ENCODE assay signal across 8 mouse cellular contexts in genomic region chr19:21651664-21652063, GRCm38 (mm10). TPM values are rescaled to one million over a fixed set of nuclear protein-coding genes. Genes with fewer than 3 reads are reported as not detected.
DNase-seq lines count a peak whose midpoint lies in the region; ATAC-seq lines count a peak whose summit lies in the region.

No protein-coding gene starts in this region.

- H3K9me3 ChIP-seq in erythroblast, embryonic 14.5 days (ENCODE audit: control insufficient read depth, low read length), result no peaks in the 10 kb centered on the region
- no peaks in the 10 kb centered on the region for H3K9me3 ChIP-seq in neural tube, embryonic 11.5 days (ENCODE audit: control insufficient read depth, low read length)
- H3K9me3 ChIP-seq in limb, embryonic 13.5 days, result no peaks in the 10 kb centered on the region
- no peaks in the 10 kb centered on the region for H3K9me3 ChIP-seq in stomach, embryonic 14.5 days (ENCODE audit: control insufficient read depth, low read depth, low read length)

- peaks cover 16% of the 10 kb centered on the region for H3K27me3 ChIP-seq in erythroblast, embryonic 14.5 days (ENCODE audit: control insufficient read depth)
- no peaks in the 10 kb centered on the region for H3K27me3 ChIP-seq in neural tube, embryonic 11.5 days (ENCODE audit: control insufficient read depth, insufficient read depth, low read length)
- no peaks in the 10 kb centered on the region for H3K27me3 ChIP-seq in limb, embryonic 13.5 days
- no peaks in the 10 kb centered on the region for H3K27me3 ChIP-seq in stomach, embryonic 14.5 days (ENCODE audit: control insufficient read depth, insufficient read depth, low read length)

- peak overlapping the region; percentile 84 for H3K4me3 ChIP-seq in erythroblast, embryonic 14.5 days (replicated peaks)
- H3K4me3 ChIP-seq in neural tube, embryonic 11.5 days (ENCODE audit: low read depth, low read length), result peak overlapping the region; percentile 92
- peak overlapping the region; percentile 90 for H3K4me3 ChIP-seq in limb, embryonic 13.5 days
- H3K4me3 ChIP-seq in stomach, embryonic 14.5 days (ENCODE audit: low read depth, low read length), result peak overlapping the region; percentile 67

- H3K27ac ChIP-seq in neural tube, embryonic 11.5 days (ENCODE audit: low read depth, low read length), result no peak overlapping the region
- H3K27ac ChIP-seq in limb, embryonic 13.5 days, result no peak overlapping the region
- H3K27ac ChIP-seq in stomach, embryonic 14.5 days (ENCODE audit: low read length), result peak overlapping the region; percentile 97; the same call in 1 of the 2 replicates

- ATAC-seq in erythroblast, adult 5-6 weeks (replicated peaks; ENCODE audit: low FRiP score, poor library complexity, severe bottlenecking), result no peak
- ATAC-seq in neural tube, embryonic 11.5 days (ENCODE audit: insufficient read depth, low FRiP score, low TSS enrichment), result no peak
- no peak for ATAC-seq in limb, embryonic 13.5 days (ENCODE audit: low FRiP score, low read depth)
- ATAC-seq in stomach, embryonic 14.5 days (ENCODE audit: insufficient number of reproducible peaks, insufficient read depth, low FRiP score, low read depth), result no peak

- peaks cover 2% of the 10 kb centered on the region; the same call in 1 of the 2 replicates for H3K36me3 ChIP-seq in erythroblast, embryonic 14.5 days (ENCODE audit: control insufficient read depth)
- no peaks in the 10 kb centered on the region for H3K36me3 ChIP-seq in neural tube, embryonic 11.5 days (ENCODE audit: control insufficient read depth, insufficient read depth, low read length)
- H3K36me3 ChIP-seq in limb, embryonic 13.5 days, result no peaks in the 10 kb centered on the region
- H3K36me3 ChIP-seq in stomach, embryonic 14.5 days (ENCODE audit: control insufficient read depth, insufficient read depth, low read length), result no peaks in the 10 kb centered on the region; the same call in 1 of the 2 replicates

- DNase-seq in neural tube, embryonic 11.5 days (ENCODE audit: low spot score), result no peak
- DNase-seq in neural tube, embryonic 10.5 days (ENCODE audit: extremely low spot score, low spot score), result no peak
- DNase-seq in adrenal gland, postnatal 25 days, result no peak
- DNase-seq in ovary, postnatal 14 days (ENCODE audit: low spot score), result no peak

- H3K4me2 ChIP-seq in neural tube, embryonic 11.5 days (ENCODE audit: low read depth), result peak overlapping the region; percentile 73
- peak overlapping the region; percentile 80 for H3K4me2 ChIP-seq in limb, embryonic 13.5 days (replicated peaks)
- H3K4me2 ChIP-seq in stomach, embryonic 14.5 days (replicated peaks; ENCODE audit: low read depth, low read length), result peak overlapping the region; percentile 80

- H3K4me1 ChIP-seq in erythroblast, embryonic 14.5 days (ENCODE audit: control insufficient read depth), result peaks cover 27% of the 10 kb centered on the region
- H3K4me1 ChIP-seq in neural tube, embryonic 11.5 days (ENCODE audit: control insufficient read depth, insufficient read depth, low read length), result peaks cover 12% of the 10 kb centered on the region; the same call in 1 of the 2 replicates
- H3K4me1 ChIP-seq in limb, embryonic 13.5 days, result peaks cover 29% of the 10 kb centered on the region
- H3K4me1 ChIP-seq in stomach, embryonic 14.5 days (ENCODE audit: control insufficient read depth, insufficient read depth, low read length), result peaks cover 15% of the 10 kb centered on the region; the same call in 1 of the 2 replicates

- 57% methylated on average over 6 of the region's 6 CpGs for WGBS in neural tube, embryonic 11.5 days
- WGBS in limb, embryonic 13.5 days, result 48% methylated on average over 6 of the region's 6 CpGs
- 30% methylated on average over 6 of the region's 6 CpGs for WGBS in stomach, embryonic 14.5 days

- peak overlapping the region; percentile 95 for H3K9ac ChIP-seq in neural tube, embryonic 11.5 days (ENCODE audit: low read length)
- H3K9ac ChIP-seq in limb, embryonic 13.5 days, result peak overlapping the region; percentile 94
- peak overlapping the region; percentile 47; the same call in 1 of the 2 replicates for H3K9ac ChIP-seq in stomach, embryonic 14.5 days (replicated peaks; ENCODE audit: low read depth, low read length)

RNA-seq across cellular contexts. Expression of gene 1110059E24Rik, which starts 1.1 kb away (rescaled TPM):
- polyA plus RNA-seq in erythroblast, embryonic 14.5 days (2012), result 0.02 and 0.09 TPM in 2 replicates
- 13.4 and 21.1 TPM in 2 replicates for total RNA-seq in erythroblast, adult 5-6 weeks (2015; ENCODE audit: low replicate concordance)
- total RNA-seq in erythroblast, adult 5-6 weeks (2017; ENCODE audit: low replicate concordance), result 8.4 and 11.4 TPM in 2 replicates
- polyA plus RNA-seq in neural tube, embryonic 11.5 days (2014; fragmentation: Nextera tagmentation; extraction: Ambion mirVana), result 68.2 and 73.4 TPM in 2 replicates
- polyA plus RNA-seq in limb, embryonic 13.5 days (2015; fragmentation: Nextera tagmentation; extraction: Ambion mirVana), result 61.1 and 63.8 TPM in 2 replicates
- 58.0 and 58.2 TPM in 2 replicates for polyA plus RNA-seq in stomach, embryonic 14.5 days (2014; fragmentation: Nextera tagmentation; extraction: Ambion mirVana)
- total RNA-seq in adrenal gland, postnatal 25 days (2021), result 33.9 and 35.0 TPM in 2 replicates

RNA-seq across cellular contexts. Expression of gene Abhd17b, which starts 1.3 kb away (rescaled TPM):
- 0.03 and 0.05 TPM in 2 replicates for polyA plus RNA-seq in erythroblast, embryonic 14.5 days (2012)
- total RNA-seq in erythroblast, adult 5-6 weeks (2015; ENCODE audit: low replicate concordance), result 21.7 and 28.1 TPM in 2 replicates
- 7.1 and 8.9 TPM in 2 replicates for total RNA-seq in erythroblast, adult 5-6 weeks (2017; ENCODE audit: low replicate concordance)
- 44.1 and 44.2 TPM in 2 replicates for polyA plus RNA-seq in neural tube, embryonic 11.5 days (2014; fragmentation: Nextera tagmentation; extraction: Ambion mirVana)
- polyA plus RNA-seq in limb, embryonic 13.5 days (2015; fragmentation: Nextera tagmentation; extraction: Ambion mirVana), result 30.0 and 30.5 TPM in 2 replicates
- polyA plus RNA-seq in stomach, embryonic 14.5 days (2014; fragmentation: Nextera tagmentation; extraction: Ambion mirVana), result 26.5 and 31.3 TPM in 2 replicates
- 50.8 and 52.4 TPM in 2 replicates for total RNA-seq in adrenal gland, postnatal 25 days (2021)

Comparison
In these comparisons a context has a peak if more than half of its experiments do, and no peak if none do; other contexts are left out.
1. RNA of gene 1110059E24Rik, which starts 1.1 kb away (polyA plus RNA-seq): 68.2 to 73.4 TPM in neural tube, embryonic 11.5 days, 61.1 to 63.8 TPM in limb, embryonic 13.5 days and 58.0 to 58.2 TPM in stomach, embryonic 14.5 days; 0.02 to 0.09 TPM in erythroblast, embryonic 14.5 days; every median in the first group is over 10 times any median in the second.
2. RNA of gene Abhd17b, which starts 1.3 kb away (polyA plus RNA-seq): 44.1 to 44.2 TPM in neural tube, embryonic 11.5 days, 30.0 to 30.5 TPM in limb, embryonic 13.5 days and 26.5 to 31.3 TPM in stomach, embryonic 14.5 days; 0.03 to 0.05 TPM in erythroblast, embryonic 14.5 days; every median in the first group is over 10 times any median in the second.
3. Peak in every context shown above with its lines, with median percentiles within 50 percentile points of each other: H3K4me3 ChIP-seq, H3K4me2 ChIP-seq and H3K9ac ChIP-seq.